Mouse (Mus musculus) activated CD4-positive, CD25-positive, alpha-beta regulatory T cell, adult 4 months (primary cell): ENCODE results near the gene 1600002K03Rik. TPM values are rescaled to one million over a fixed set of nuclear protein-coding genes. Genes with fewer than 3 reads are reported as not detected.

Source experiments
- ATAC-seq: one replicate; pipeline ENCODE4 v1.8.0; 2017
- polyA plus RNA-seq, 2 experiments: library from polyadenylated mRNA; unstranded; fragments of 100-300 nt; shearing (Covaris generic); gene quantifications; one replicate each; pipeline ENCODE4 v1.2.1; 2017

The 1600002K03Rik gene
- 10 to 100 TPM; 18.0 to 22.7 TPM for polyA plus RNA-seq

DNA sequence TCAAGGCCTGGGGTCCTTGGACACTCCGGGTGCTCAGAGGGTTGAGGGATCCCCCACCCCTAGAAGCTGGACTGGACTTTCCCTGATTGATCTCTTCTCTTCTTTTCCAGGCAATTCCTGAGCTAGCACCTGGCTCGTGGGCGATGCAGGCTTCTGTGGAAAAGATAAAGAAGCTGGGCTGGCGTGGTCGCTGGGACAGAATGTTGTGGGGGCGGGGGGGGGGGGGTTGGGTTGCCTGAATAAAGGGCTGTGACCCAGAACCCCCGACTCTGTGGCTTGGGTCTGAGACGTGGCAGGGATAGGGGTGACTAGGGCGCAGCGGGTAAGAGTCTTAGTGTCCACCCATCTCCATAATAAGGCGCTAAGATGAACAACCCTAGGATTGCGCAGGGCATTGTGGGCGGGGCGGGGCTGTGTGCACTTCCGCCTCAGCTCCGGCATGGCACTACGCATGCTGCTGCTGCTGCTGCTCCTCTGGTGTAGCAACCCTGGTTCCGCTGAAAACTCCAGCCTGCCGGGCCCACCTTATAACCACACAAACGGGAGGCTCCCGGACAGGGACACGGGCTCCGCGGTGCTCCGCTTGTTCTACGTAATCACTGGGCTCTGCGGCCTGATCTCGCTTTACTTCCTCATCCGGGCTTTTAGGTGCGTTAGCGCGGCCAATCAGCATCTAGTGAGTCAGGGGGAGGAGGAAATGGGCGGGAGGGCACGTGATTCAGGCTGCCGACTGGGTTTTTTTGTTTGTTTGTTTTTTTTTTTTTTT, at the start of gene 1600002K03Rik:
Gene 1600002K03Rik (plus strand): TSS at position 418 of the 766 bp plus-strand sequence.
- ATAC-seq: peak; percentile 80

DNA sequence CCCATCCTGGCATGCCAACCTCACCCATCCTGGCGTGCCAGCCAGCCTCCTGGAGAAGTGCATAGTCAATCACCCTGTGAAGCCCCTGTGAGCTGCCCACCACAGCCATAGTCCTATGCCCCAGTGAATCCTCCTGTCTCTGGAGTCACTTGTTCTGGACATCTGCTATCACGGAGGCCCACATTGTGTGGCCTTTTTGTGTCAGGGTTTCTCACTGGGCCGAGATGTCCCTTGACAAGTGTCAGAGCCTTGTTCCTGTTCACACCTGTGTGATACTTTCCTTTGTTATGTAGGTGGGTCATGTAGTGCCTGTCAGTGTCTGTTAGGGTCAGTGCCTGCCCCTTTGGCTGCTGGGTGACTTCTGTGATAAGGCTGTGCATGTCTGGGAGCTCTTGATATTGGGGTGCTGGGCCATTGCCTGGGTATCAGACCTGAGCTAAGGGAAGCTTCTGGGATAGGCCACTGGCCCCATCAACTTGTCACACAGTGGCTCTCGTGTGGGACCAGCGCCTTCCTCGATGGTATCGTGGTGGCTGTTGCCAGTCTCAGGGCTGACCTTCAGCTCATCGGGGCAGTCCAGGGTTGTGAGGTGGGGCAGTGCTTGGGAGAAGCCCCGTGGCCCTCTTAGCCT, 48.7 kb upstream of the 1600002K03Rik start:
- ATAC-seq: no peak

DNA sequence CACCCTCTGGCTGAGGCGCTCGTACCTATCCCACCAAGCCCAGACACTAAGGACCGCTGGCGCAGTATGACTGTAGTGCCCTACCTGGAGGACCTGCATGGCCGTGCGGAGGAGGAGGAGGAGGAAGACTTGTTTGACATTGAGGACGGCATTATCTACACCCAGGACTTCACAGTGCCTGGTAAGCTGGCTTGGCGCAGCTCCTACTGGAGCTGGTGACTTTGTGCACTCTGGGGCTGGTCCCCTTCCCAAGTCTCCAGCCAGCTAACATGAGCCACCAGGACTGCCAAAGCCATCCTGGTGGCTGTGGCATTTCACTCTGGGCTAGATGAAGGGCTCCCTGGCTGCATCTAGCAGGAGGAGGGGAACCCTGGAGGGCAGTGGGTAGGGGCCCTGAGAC, 44.8 kb upstream of the 1600002K03Rik start:
- no peak for ATAC-seq

DNA sequence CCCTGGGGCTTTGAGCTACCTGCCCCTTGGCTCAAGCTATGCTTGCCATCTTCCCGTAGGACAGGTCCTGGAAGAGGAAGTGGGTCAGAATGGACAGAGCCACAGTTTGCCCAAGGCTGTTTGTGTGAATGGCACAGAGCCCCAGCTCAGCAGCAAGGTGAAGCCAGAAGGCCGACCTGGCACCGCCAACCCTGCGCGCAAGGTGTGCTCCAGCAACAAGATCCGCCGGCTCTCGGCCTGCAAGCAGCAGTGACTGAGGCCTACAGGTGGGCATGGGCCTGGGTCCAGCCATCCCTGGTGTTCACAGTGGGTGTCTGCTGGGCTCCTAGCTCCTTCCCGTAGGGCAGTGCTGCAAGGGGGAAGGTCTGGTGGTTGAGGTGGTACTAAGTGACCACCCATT, 42.9 kb upstream of the 1600002K03Rik start:
- no peak for ATAC-seq

DNA sequence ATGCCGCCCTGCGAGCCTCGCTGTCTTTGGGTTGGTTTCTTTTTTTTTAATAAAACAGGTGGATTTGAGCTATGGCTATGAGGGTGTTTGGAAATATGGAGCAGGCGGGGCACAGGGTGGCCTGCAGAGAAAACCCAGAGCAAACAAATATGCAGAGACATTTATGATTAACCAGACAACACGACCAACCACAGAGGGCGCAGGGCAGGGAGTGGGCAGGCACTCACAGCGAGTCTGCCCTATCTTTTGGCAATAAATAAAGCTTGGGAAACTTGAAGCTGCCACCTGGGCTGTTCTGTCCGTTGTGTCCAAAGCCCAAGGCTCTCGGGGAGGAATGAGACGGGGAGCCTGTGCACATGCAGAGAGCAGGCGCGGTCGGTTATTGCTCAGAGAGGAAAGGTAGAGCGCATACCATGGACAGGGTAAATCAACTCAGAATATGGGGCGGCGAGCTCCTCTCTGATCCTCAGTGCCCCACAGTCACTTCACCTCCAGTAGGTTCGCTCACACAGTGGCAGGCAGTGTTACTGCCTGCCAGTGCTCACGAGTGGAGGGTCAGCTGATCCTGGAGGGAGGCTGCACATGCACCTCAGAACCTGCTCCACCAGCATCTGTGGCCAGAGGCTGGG, 42.2 kb upstream of the 1600002K03Rik start:
- ATAC-seq: no peak

DNA sequence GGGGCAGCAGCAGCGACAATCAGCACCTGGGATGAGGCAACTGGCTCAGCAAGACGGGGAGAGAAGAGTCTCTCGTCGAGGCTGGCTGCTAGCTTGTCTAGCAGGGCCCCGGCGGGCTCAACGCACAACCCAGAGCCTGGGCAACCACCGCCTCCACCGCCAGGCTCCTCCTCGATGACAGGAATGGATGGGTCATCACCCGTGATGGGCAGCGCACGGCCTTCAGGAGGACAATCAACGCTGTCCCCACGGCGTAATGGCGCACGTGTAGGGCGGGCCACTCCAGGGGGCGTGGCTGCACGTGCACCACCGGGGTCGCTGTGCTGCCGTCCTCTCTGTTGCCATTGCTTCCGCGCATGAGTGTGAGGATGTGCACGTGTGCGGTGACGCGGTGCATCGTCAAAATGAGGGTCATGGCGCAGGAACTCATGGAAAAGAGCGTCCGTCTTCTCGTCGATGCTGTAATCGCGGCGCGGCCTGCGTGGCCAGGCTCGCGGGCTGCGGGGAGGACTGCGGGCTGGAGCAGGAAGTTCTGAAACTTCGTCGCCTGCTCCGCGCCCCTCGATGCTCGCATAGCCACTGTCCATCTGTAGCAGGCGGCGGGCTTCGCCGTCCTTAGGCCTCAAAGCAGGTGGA, 41.3 kb upstream of the 1600002K03Rik start:
- no peak for ATAC-seq

DNA sequence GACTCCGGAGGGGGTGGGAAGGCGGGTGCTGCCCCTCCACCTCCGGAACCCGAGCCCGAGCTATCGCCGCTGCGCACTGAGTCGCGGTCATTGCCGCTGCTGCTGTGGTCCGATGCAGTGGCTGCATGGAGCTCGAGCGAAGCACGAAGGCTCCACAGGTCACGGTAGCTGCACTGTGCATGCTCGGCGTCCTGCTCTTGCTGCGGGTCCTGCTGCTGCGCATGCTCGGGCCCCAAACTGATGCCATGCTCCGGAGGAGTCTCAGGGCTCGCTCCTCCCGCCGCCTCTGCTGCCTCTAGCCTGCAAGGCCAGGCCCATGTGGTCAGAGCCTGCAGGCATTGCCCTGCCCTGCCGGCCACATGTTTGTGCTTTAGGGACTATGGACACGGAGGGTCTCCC, 40.8 kb upstream of the 1600002K03Rik start:
- ATAC-seq: no peak

DNA sequence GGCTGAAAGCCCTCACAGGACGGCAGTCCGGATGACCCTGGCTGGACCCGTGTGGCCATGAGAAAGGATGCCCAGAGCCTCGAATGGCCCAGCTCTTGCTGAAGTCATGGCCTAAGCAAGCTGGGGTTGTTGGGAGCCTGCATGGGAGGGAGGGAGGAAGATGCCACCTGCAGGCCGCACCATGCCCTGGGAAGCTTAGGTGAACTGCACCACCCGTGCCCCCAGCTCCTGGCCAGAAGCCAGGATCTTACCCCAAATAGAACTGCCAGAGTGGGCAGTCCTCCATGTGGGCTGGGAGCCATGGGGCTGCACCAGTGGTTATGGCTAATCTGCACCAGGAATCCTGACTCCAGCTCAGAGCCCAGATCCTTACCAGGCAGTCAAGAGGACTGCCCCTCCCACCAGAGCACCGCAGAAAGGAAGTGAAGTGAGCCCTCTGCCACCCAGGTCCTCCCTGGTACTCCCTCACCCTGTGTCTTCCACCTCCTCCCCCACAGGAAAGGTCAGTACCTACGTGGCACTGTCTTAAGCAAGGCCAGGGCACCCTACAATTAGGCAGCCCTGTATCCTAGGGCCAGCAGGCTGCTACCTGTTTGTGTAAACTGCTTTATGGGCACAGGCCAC, 39.4 kb upstream of the 1600002K03Rik start:
- no peak for ATAC-seq

DNA sequence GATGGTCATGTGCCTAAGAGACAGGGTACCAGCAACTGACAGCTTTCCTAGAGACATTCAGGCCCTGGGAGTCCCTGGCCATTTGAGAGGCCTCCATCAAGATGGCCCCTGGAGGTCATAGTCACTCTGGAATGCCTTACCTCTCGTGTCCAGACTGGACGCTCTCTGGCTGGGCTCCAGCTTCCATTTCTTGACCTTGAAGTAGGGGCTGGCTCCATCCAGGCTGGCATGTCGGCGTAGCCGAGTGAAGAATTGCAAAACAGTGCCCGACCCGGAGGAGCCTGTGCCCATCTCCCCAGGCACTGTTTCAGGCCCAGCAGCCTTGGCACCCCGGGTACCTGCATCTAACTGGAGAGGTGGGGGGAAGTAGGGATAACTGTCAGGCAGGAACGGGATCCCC, 38.3 kb upstream of the 1600002K03Rik start:
- ATAC-seq: no peak

DNA sequence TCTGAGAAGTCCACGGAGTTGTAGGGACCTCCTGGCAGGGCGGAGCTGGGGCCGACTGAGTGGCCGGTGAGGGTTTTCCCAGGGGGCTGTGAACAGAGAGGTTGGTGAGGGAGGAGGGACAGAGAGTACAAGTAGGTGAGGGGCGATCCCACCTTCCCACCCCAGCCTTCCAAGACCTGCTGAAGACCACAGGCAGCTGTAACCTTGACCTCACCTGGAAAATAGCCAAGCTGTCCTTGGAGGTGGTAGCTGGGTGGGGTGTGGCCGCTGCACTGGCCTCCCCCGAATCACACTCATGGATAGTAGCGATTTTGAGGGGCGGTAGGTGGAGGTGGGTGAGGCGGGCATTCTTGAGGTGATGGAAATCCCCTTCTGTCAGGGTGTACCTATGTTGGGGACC, 37.6 kb upstream of the 1600002K03Rik start:
- ATAC-seq: no peak

DNA sequence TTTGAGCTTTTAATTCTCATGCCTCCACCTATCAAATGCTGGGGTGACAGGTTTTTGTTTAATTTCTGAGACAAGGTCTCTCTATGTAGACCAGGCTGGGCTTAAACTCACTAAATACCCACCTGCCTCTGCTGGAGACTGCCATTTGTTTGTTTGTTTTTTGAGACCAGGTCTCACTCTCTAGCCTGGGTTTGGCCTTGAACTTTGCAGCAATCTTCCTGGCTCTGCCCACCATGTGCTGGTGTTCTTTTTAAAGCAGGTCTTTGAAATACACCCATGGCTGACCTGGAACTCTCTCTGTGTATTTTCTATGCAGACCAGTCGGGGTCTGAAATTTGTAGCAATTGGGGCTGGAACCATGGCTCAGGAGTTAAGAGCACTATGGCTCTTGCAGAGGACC, 37.1 kb upstream of the 1600002K03Rik start:
- no peak for ATAC-seq

DNA sequence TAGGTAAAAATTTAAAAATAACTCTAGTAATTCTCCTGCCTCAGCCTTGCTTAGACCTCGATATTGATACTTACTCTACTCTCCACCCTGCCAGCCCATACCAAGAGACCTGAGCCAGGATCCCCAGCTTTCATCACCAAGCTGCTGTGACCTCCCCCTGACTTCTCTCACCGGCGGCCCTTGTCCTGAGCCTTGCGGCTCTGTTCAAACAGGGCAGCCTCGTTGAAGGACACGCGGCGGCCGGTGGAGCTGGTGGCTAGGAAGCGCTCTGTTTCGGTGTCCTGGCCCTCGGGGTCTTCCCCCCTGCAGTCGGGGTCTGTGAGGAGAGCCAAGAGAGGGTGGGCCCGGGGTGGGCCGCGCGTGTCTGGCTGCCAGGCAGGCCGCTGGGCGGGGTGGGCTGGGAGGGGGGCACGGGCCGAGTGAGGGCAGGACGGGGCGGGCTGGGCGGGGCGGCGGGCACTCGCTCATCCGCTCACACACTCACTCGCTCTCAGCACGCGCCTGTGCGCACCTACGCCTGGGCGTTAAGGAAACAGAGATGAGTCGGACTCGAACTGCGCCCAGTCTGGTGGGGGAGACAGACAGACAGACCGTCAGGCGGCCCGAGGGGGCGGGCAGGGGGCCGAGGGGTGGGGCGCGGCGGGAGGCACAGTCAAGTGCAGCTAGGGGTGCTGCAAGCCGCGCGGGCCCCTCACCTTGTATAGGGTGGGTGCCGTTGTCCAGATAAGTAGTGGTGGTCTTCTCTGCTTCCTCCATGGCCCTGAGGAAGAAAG, 36.4 kb upstream of the 1600002K03Rik start:
- ATAC-seq: no peak

DNA sequence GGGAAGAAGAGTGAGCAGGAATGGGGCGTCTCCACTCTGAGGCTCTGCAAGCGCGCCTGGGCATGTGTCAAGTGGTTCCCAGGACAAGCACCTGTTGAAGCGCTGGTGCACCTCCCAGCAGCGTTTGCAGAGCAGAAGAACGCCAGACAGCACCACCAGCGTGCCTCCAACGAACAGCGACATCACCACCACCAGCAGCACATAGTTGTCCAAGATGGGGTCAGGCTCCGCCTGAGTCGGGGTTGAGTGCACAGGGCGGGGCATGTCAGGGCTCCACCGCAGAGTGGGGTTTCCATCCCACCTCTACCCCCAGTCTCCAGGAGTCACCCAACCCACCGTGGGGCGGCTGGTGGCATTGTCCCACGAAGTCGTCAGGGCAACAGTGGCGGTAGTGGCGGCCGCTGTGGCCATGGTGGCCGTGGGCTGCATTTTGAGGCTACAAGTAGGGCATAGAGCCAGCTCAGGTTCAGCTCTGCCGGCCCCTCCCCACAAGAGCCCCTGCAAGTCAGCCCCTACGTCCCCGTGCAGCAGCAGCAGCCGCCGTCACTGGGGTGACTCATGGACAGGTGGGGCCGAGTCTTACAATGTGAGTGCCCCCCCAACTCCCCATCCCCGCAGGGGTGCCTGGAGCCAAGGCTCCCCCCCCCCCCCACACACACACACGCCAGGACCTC, 35.7 kb upstream of the 1600002K03Rik start:
- no peak for ATAC-seq

DNA sequence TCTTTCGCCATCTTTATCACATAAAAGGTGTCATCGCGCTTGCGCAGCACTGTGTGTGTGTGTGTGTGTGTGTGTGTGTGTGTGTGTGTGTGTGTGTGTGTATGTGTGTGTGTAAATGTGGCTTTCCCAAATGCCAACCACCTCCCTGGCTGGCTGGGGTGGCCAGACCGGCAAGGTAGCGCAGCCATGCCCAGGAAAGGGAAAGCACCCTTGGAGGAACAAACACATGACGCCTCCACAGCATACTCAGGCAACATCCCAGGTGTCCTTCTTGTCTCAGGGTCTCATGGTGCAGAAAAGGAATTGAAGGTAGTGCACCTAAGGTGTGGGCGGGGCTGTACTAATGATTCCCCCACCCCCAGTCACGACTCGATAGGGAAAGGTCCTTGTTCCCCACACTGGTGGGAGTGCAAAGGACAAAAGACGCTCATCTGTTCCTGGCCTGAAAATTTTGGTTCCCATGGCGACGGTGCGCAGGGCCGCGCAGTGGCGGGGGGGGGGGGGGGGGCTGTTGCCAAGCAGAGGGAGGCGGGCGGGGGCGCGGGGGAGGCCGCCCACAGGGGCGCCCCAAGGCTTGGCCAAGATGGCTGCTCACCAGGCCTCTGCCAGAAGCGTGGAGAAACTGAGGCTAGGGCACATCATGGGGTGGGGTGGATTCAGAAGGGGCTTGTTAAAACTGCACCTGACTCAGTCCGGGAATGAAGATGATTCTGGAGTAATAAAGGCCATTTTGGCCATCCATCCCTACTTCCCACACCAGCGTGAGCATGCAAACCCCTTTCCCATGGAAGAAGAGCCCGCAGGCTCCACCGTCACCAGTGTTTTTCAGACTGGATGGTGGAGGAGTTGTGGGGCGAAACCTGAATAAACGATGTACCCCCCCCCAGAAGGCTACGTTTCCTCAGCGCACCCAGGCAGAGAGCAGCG, 34.9 kb upstream of the 1600002K03Rik start:
- no peak for ATAC-seq

DNA sequence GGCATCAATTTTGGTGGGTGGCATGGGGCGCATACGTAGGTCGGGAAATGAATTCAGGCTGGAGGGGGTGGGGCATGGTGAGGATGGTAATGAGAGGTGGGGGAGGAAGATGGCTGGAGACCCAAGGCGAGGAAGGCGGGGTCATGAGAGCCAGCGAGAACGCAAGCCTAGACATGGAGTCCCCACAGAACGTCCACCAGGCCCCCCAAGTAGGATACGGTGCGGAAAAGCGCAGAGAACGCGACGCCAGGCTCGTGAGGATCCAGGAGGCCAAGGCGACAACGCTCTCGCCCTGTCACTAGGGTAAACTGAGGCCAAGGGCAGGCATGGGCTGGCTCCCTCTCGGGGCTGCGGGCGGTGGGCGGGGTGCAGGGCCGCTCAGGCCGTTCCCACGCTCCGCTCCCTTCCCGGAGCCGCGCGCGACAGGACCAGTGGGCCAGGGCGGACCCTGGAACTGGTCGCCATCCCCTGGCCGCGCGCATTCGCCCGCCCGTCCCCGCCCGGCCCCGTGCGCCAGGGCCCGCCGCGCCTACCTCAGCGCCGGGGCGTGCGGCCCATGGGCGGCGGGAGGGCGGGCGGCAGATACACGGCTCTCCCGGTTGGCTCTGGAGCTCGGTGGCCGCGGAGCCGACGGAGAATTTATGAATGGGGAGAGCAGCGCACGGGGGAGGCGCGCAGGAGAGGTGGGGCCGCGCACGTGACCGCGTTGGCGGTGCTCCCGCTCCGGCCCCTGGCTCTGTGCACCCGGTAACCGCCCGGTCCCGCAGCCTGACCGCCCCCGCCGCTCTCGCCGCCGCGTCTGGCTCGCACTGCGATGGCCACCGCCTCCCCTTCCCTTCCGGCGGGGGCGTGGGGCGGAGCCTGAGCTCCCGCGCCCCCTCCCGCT, 33.9 kb upstream of the 1600002K03Rik start, which contains the start of gene Atp5d:
Gene Atp5d (plus strand): TSS at position 80 of the 886 bp plus-strand sequence.
- ATAC-seq: no peak

DNA sequence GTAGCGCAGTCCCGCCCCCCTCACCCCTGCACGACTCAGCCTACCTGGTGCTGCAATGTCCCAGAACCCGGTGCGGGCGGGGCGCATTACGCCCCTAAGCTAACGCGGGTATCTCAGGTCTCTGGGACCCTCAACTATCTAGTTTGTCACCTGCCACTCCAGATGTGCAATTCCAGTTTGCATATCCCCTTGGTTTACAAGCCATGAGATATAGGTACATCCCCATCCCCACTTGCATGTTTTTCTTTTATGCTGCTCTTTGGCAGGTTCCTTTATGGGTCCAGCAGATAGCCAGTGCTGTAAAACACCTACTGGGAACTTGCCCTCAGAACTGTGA, 33.3 kb upstream of the 1600002K03Rik start:
- ATAC-seq: no peak

DNA sequence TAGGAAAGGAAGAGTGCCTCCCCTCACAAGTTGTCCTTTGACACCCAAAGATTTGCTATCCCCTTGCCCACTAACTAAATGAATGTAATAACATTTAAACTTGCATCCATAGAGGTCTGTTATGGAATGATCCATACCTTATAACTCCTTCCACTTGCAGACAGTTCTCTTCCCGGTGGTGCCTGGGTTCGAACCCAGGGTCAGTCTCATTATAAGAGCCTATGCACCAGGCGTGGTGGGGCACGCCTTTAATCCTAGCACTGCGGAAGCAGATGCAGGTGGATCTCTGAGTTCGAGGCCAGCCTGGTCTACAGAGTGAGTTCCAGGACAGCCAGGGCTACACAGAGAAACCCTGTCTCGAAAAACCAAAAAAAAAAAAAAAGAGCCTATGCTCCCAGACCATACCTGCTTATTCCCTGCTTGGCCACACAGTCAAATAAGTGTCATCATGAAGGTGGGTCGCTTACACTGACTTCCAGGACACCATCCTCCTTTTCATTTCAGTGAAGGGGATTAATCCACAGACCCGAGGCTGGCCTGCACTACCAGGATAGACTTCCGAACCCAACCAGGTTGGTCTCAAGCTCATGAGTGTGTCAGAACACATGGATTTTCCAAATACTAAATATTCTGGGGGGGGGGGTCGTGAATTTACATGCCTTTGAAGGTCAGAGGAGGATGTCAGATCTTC, 32.6 kb upstream of the 1600002K03Rik start:
- no peak for ATAC-seq

DNA sequence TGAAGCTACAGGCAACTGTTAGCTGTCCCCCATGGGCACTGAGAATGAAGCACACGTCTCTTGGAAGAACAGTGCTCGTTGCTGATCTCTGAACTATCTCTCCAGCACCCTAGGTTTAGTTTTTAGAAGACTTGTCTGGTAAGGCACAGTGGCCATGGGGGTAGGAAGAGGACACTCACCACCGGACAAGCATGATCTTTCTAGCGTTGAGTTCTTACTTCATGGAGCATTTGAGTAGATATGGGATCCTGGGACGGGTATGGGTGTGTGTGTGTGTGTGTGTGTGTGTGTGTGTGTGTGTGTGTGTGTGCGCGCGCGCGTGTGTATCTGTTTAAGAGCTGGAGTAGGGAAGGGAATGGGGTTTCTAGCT, 32.1 kb upstream of the 1600002K03Rik start, which contains the start of gene Cbarp:
Gene Cbarp (minus strand): TSS at position 170 of the 370 bp plus-strand sequence.
- ATAC-seq: no peak

DNA sequence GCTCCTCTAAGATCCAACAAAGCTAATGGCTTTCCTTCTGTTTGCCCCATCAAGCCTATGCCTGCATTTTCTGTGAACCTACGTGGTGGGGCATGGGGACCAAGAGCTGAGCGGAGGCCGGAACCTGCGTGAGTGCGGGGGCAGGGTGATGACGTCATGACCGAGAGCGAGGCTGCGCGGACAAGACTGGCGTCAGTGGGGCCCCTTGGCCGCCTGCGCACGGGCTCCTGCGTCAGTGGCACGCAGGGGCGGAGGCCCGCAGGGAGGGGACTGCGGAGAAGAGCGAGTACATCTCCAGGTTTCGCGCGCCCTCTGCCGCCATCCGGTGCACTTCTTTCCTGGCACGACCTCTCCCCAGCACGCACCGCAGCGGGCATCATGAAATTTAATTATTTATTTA, 31.5 kb upstream of the 1600002K03Rik start:
- ATAC-seq: peak; percentile 79
